Mouse (Mus musculus): ENCODE measurements around the gene Fam131b.

The Fam131b gene

DNA sequence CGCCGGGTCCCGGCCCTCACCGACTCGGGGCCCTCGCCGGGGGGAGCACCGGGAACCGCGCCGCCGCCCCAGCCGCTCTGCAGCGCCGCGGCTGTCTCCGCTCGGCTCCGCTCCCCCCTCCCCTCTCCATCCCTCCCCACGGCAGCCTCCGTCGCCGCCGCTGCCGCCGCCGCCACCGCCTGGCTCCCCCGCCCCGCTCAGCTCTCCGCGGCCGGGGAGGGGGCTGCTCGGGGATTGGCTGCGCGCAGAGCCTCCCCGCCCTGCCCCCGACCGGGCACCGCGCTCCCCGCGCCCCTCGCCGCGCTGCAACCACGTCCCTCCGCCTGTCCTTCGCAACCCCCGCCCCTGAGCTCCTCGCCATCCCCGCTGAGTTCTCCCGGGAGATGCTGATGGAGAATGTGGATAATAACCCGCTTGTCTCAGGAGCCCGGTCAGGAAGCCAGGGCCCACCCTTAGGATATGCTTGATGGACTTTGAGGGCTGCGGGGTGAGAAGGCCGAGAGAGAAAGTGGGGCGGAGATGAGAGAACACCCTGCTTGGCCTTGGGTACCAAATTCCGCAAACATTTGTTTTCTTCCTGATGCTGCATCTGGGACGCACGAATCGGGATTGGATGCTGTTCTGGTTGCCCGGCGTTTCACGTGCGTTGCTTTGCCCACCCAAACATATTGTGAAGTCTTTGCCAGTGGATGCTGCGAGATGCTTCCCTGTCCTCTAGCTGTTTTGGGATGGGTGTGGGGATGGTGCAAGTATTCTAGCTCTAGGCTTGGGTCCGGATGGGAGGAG is at the start of gene Fam131b:
Gene Fam131b, minus strand, starts transcription at position 162 of the 786 bp plus-strand sequence.
- DNase-seq (ENCODE audit: low read depth), result peak; percentile 62

GRCm38 (mm10) chr6:42373669-42374430 is 49.4 kb upstream of the Fam131b start:
- DNase-seq (ENCODE audit: low read depth), result no peak

DNA sequence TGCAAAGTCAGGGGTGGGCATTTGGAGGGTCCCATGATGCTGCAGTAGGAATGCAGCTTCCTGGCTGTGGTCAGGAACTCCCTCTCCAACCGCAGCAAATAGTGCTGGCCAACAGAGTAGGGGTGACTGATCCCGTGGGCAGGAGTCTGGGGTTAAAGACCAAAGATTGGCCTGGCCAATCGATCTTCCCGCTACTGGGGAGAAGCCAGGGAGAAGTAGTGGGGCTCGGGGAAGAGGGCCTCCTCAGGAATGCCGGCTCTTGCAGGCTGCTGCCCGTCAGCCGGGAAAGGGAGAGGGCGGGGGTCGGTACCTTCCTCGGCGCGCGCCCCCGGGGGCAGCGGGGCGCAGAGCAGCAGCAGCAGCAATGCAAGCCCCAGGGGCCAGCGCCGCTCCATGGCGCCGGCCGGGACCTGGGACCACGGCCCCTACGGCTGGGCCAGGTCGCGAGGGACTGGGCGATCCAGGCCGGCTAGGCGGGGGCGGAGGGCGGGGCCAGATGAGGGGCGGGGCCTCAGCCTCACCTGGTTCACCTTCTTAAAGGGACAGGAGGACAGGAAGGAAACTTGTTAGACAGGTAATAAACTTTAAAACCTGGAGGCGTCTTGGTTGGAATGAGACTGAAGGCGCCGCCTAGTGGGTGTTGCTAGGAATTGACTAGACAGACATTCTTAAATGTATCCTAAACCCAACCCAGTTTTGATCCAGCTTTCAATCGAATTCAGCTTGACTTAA is 48.5 kb upstream of the Fam131b start, which contains the start of gene Epha1:
Gene Epha1, minus strand, starts transcription at position 453 of the 732 bp plus-strand sequence.
- DNase-seq (ENCODE audit: low read depth), result peak; percentile 79

- DNase-seq (ENCODE audit: low read depth), result no peak
Measured at GRCm38 (mm10) chr6:42372421-42372815, 48.0 kb upstream of the Fam131b start.

DNA sequence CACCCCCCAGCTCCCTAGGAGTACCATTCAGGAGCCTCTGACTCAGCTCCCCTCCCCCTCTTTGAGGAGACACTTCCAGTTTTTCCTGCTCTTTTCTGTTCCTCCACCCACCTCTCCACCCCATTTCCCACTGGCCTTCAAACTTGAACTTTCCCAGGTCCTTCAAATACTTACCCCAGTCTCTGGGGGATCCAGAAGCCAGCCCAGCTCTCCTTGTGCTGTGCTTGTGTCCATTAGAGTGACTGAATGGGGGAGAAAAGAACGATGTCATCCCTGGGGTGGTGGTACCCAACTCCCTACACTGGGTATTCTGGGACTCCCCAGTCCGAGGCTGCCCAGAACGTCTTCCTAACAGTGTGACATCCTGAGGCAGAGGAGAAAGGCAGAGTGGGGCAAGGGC is 47.6 kb upstream of the Fam131b start:
- DNase-seq (ENCODE audit: low read depth), result no peak

DNA sequence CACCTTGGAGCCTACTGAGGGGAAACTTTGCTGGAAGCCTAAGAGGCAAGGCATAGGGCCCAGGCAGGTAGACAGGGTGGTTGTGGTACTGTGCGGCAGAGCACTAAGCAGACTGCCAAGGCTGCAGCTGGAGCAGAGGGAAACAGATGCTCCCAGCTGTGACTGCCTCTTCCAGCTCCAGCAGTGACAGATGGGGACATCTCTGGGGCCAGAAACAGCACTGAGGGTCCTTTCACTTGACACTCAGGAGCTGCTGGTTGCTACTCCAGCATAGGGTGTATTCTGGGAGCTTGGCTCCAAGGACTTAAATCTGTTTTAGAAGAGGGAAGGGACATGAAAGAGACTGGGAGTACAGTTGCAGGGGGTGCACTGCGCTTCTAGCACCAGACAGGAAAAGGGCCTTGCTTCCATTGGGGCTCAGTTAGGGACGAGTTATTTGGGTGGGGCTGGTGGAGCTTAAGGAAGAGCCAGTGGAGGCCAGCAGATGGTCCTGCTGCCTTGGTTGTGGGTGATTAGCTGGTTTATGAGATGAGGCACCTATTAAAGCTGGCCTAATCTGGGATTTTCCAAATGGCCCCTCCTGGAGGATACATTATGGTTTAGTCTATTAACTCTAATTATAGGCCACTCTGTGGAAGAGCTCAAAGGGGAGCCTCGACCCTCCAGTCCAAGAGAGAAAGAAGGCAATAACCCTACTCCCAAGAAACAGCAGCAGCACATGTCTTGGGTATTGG is 46.4 kb upstream of the Fam131b start:
- no peak for DNase-seq (ENCODE audit: low read depth)

DNA sequence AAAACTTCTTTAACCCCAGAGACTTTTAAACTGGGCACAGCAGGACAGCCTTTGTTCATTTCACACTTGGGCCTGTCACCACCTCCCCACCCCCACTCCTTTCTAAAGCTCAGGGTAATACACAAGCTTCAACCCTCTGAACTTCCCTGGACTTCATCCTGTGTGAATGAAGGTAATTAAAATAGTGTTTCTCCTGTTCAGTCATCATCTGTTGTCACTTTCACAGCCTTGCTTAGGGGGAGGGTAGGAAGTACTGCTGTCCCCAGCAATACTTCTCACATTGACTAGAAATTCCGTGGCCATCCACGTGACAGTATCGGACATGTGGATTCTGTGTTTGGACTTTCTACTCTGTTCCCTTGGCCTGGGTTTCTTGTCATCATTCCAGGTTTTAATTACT is 45.4 kb upstream of the Fam131b start:
- DNase-seq (ENCODE audit: low read depth), result no peak

DNA sequence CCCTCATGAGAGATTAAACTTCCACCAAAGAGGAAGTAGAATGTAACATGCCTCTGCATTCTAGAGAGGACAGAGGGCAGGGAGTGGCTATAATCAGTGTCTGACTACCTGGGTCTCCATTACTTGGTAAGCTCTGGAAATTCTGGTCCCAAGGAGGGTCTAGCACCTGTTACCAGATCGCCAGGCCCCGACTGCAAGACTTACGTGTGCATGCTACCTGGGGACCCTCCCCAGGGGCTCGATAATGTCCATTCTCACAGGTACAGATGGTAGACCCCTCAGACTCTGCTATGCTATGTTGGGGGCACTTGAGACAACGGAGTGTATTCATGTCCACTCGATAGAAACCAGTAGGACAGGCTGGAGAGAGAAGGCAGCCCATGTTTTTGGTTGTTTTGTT is 40.8 kb upstream of the Fam131b start:
- DNase-seq (ENCODE audit: low read depth), result no peak

DNA sequence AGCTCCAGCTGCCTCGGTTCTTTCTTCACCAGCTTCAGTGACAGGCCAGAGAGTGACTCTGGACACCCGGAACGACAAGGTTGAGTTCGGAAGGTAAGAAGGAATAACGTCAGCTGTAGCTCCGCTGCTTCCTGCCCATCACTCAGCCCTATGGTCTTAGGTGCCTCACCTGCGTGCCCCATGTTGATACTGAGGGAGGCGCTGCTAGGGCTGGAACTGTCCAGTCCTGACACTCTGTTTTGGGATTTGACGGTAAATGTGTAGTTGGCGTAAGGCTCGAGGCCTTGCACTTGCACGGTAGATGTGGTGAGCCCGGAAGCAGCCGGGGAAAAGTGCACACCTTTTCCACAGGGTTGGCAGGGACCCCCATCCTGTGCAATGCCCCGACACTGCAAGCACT is 40.2 kb upstream of the Fam131b start:
- DNase-seq (ENCODE audit: low read depth), result no peak

GRCm38 (mm10) chr6:42364066-42364465 is 39.6 kb upstream of the Fam131b start:
- no peak for DNase-seq (ENCODE audit: low read depth)

- no peak for DNase-seq (ENCODE audit: low read depth)
Measured at GRCm38 (mm10) chr6:42362974-42363373, 38.5 kb upstream of the Fam131b start.

DNA sequence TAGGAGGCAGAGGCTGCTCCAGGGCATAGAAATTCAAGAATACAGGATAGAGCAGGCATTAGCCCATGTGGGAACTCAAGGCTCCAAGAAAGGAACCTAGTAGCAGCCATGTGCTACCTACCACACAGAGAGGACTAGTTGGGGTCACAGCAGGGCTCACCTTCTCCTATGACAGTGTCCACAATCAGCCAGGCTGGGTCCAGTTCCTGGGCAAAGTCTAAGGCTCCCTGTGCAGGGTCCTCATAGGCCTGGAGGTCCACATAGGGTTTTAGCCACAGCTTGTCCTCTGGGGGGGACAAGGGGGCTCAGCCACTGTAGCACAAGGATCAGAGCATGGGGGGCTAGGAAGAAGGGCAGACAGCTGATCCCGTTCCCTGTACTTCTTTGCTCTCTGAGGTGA is 38.1 kb upstream of the Fam131b start:
- DNase-seq (ENCODE audit: low read depth), result no peak

GRCm38 (mm10) chr6:42362074-42362473 is 37.6 kb upstream of the Fam131b start:
- DNase-seq (ENCODE audit: low read depth), result no peak

GRCm38 (mm10) chr6:42361041-42361895 is 36.8 kb upstream of the Fam131b start:
- no peak for DNase-seq (ENCODE audit: low read depth)

DNA sequence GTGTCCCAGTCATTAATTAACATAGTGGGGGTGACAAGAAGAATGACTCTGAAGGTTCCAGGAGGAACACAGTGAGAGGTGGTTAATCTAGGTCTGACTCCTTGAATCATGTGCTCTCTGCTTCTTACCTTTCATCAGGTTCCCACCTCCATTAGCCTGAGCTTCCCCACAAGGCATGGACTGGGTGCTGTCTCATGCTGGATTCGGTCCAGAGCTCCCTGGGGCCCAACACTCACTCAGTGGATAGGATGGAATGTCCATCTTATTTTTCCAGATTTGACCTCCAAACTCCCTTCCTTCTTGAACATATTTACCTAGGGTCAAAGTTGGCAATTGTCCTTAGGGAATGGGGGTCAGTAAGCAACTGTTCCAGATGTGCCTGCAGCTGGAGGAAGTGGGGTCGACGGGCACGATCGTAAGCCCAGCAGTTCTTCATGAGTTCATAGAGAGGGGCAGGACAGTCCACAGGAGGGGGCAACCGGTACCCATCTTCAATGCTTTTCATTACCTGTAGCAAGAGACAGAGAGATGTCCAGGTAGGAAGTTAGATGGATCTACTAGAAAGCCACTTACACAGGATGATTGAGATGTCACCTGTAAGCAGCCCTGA is 35.9 kb upstream of the Fam131b start:
- no peak for DNase-seq (ENCODE audit: low read depth)

DNA sequence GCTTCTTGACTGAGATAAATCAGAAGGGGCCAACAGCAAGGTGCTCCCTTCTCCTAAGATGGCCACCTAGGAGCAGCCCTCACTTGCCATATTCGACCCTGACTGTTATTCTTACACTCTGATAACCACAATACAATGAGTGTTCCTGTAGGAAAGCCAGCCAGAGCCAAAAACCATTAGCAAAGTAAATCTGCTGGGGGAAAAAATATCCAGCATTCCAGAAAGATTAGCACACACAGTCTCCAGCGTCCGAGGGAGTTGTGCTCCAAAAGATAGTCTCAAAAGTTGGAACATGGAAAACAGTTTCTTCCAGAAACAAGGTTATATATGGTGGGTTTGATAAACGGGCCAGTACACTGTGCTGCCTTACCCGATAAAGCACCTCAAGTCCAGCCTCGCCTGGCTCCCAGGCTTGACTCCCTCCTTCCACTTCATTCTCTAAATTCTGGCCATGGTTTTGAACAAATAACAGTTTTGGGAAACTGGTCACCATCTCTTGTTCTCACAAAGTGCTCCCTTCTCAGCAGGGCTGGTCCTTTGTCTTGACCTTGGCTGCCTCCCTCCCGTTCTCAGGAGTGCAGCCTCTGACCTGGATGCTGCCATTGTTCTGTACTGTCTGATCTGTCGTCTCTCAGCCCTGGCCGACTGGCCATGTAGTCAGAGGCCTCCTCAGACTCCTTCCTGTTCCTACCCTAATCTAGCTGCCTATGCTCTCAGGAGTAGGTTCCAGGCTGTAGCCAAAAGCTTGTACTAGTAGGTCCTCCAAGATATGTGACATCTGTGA is 35.1 kb upstream of the Fam131b start:
- DNase-seq (ENCODE audit: low read depth), result no peak

- DNase-seq (ENCODE audit: low read depth), result no peak
Measured at GRCm38 (mm10) chr6:42358901-42359300, 34.5 kb upstream of the Fam131b start.

DNA sequence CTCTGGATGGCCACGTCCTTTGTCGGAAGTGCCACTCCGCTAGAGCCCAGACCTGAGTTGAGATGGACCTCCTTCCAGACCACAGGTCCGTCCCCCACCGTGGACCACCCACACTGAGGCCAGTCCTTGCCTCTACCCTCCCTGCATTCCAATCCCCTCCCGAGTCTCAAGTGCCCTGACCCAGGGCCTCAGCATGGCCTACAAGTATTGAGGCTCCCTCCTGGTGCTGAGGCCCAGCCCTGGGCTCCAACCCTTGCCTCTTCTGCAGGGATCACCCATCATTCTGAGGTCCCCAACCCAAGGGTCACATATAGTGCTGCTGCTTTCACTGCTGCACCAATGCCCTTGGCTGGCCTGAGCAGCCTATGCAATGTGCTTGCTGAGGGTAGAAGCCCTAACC is 33.5 kb upstream of the Fam131b start:
- DNase-seq (ENCODE audit: low read depth), result no peak

DNA sequence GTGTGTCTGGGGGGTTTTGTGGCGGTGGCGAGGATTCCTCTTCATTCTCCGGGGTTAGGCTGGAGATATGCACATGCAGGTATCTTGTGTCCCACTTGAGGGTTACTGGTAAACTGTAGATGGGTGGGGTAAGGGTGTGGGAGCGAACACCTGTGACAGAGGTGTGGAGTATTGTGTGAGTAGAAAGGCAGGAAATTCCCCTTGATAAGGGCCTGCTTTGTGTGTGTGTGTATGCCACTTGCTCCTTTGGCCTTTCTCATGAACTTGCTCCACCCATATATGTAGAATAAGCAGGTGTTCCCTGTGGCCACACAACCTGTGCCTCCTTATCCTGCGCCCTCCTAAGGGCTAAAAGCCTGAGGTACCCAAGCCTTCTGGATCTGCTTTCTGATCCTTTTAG is 32.5 kb upstream of the Fam131b start:
- no peak for DNase-seq (ENCODE audit: low read depth)
